Mouse (Mus musculus): Measurements from ENCODE around the gene Gpr39. TPM values are rescaled to one million over a fixed set of nuclear protein-coding genes. Genes with fewer than 3 reads are reported as not detected.

Gene Gpr39
- total RNA-seq, 4 experiments from 2014 or later = not detected

DNA sequence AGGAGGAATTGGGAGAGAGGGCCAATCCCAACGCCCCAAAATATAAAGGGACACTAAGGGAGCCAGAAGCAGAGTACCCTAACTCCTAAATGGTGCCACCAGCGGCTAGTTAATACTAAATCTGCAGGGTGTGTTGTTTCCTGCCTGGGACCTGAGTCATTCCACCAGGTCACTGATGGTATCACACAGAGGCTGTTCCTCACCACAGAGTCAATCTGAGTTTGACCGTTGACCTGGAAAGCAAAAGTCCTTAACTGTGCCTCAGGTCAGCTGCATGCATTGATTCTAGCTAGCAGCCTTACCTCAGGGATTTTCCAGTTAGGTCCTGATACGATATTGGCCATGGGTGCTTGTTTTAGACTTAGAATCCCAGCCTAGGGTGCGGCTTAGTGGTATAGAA is 17.5 kb downstream of the Gpr39 start:
- DNase-seq (ENCODE audit: low spot score in 2 of 2) = no peak

DNA sequence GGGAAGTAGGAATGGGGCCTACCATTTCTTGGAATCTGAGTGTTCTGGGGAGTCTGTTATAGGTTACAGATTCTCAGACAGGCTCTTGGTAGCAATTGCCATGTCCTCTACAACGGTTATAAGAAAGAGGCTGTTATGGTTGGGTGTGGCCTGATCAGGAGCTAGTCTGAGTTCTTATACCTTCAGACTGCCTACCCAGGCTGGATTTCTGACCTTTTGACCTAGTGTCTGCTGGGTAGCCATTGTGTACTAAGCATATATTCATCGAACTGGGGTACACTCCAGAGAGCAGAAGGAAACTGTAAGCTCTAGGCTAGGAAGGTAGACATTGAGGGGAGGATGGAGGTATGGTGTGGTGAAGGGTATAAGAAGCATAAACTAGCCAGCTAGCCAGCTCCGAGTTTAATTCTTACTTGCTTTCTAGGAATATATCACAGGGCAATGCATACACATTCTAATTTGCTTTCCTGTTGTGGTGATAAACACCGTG is 24.4 kb downstream of the Gpr39 start:
- no peak for DNase-seq (ENCODE audit: low spot score in 2 of 2)

DNA sequence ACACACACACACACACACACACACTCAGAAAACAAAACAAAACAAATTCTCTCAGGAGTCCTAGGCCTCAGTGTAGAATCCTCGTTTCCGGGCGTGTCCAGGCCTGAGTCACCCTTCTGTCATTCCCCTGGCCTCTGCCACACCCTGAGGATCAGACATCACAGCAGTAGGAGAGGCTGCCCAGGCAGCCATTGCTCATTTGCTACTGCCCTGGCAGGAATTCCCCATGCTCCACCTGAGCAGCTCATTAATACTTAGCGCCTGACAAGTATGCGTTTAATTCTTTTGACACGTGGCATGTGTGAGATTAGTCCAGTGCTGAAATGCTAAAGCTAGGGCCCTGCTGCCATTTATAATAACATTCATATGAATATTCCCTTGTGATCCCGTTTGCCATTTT is 25.0 kb downstream of the Gpr39 start:
- no peak for DNase-seq (ENCODE audit: low spot score in 2 of 2)

DNA sequence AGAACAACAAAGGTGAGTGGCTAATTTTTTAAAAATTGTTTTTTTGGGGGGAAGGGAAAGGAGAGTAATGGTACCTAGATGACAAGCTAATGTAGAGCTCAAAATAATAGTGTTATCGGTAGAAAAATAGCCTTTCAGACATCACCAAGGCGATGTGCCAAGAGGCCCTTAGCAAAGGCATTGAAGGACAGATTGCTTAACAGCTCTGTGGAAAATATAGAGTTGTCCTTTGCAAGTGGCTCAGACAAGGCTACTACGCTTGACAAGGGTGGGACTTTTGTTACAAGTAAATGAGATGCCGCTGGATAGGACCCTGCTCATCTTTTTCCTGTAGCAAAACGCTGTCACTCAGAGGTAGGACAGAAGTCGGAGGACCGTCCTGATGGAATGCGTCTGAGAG is 25.5 kb downstream of the Gpr39 start:
- DNase-seq (ENCODE audit: low spot score in 2 of 2) = no peak

DNA sequence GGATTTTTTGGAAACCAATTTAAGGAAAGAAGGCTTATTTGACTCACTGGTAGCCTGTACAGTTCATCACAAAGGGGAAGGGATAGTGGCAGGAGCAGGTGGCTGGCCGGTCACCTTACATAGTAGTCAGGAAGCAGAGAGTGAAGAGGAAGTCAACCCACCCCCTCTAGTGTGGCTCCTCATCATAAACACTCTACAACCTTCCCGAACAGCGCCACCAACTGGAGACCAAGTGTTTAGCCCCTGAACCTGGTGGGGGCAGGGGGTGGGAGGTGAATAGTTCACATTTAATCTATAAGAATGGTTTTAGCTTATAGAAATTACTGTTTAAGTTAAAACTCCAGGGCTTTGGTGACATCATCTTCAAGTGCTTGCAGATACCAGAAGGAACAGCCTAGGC is 28.6 kb downstream of the Gpr39 start:
- DNase-seq (ENCODE audit: low spot score in 2 of 2) = no peak

DNA sequence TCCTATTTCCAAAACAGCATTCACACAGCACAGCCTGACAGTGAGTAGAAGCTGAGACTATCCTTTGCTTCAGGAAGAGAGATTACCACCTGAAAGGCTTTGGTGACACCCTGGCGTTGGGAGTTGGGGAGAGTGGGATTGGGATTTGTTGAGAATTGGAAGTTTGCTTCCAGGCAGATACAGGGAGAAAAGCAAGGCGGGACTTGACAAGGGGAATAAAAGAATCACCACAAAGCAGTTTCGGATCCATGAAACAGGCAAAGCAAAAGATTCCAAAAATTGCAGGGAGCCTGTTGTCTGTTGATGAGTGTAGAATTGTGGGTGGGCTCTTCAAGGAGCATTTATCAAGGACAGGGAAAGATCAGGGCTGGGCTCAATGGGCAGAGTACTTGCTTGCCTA is 38.5 kb downstream of the Gpr39 start:
- DNase-seq (ENCODE audit: low spot score in 2 of 2) = no peak

DNA sequence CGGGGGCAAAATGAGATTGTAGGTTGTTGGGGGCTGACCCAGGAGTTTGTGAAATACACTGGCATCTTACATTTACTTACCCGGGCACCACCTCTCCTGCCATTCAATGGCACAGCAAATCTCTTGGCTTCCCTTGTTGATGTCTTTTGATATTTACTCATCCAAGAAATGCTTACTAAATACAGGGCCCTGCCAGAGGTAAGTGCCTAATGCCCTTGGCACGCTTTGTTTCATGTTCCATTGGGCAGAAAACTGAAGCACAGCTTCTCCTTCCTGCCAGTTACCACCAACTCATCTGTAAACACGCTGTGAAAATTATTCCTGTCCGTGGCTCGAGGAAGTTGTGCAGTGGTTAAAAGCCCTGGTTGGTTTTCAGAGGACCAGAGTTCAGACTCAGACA is 39.4 kb downstream of the Gpr39 start:
- no peak for DNase-seq (ENCODE audit: low spot score in 2 of 2)

DNA sequence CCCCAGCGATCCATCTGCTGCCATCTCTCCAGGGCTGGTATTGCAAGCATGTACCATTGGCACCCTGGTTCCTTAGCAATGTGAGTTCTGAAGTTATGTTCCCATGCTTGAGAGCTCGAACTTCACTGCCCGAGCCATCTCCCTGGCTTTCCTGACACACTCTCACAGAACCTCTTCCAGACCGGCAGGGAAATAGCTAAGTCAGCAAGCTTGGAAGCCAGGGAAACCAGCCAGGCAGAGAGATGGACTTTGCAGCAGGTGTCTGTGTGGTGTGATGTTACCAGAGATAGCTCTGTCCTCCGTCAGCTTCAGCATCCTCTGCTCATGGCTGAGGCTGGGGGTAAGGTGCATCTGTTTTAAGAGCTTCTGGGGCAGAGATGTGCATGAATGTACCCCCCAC is 41.1 kb downstream of the Gpr39 start:
- DNase-seq (ENCODE audit: low spot score in 2 of 2) = no peak

DNA sequence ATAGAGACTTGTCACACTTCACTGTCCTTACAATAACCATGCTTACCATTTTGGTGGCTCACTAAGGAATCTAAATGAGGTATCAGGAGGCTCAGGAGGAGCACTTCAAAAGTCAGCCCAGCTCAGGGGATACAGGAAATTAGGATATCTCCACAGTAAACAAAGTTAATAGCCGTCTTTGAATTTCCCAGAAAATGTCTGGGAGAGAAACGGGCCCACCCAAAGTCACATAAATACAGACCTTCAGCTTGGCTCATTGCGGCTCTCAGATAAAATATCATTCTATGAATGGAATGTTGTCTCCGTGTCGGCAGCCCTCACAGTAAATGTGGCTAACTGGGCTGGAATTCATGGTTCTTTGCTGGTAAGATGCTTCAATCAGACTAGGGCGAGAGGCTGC is 42.3 kb downstream of the Gpr39 start:
- DNase-seq (ENCODE audit: low spot score in 2 of 2) = no peak

DNA sequence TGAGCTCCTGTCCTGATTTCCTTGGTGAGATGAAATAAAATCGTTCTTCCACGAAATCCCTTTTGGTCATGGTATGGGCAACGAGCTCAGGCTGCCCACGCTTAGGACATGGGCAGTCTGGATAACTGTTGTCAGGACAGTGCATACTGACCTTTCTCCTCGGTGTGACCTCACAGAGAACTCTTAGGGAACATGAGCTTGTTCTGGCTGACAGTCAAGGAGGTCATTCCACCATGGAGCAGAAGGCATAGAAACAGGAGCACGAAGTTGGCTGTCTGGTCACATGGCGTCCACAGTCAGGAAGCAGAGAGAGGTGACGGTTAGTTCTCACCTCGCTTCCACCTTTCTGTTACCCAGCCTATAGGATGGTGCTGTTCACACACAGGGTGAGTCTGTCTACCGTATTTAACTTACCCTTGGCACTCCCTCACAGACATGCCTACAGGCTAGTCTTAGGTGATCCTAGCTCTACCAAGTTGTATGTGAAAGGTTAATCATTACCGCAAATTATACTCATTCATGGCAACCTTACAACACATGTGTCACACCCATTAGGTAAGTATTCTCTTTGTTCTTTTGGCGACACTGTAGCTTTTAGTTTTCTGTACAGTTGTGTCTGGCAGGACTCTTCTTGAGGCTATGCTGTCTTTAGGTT is 44.4 kb downstream of the Gpr39 start:
- DNase-seq (ENCODE audit: low spot score in 2 of 2) = no peak

DNA sequence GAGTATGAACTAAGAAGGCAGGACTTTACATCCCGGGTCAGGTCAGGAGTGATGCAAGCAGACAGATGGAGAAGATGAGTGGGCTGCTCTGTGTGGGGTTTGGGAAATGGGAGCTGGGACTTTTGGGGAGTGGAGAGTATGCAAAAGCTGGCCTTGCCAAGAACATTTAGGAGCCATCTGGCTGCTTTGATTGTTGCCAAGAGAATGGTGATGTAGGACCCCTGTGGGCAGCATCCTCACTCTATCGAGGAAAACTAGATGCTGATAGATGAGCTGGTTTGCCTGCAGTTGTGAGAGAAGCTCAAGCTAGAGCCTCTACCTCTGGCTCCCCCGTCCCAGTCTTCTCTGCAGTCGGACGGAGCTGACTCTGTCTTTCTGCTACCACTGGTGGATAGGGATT is 47.5 kb downstream of the Gpr39 start:
- DNase-seq (ENCODE audit: low spot score in 2 of 2) = no peak

DNA sequence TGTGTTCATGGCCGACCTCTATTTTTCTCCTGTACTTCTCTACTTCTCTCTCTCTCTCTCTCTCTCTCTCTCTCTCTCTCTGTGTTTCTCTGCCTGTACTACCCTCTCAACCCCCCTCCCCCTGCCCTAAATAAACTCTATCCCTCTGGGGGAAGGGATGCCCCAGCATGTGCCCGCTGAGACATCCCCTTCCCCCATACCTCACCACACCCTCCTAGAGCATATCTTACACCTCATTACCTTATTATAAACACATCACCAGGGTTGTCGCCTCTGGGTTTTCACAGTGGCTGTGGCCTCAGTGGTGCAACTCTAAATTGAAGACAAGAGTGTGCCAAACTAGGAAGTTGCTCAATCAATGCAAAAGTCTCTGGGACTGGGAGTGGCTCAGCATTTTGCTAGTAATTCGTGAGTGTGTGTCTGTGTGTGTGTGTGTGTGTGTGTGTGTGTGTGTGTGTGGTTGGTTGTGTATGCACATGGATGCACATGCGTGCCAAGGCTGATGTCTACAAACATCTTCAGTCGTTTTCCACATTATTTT is 52.3 kb downstream of the Gpr39 start:
- no peak for DNase-seq (ENCODE audit: low spot score in 2 of 2)

DNA sequence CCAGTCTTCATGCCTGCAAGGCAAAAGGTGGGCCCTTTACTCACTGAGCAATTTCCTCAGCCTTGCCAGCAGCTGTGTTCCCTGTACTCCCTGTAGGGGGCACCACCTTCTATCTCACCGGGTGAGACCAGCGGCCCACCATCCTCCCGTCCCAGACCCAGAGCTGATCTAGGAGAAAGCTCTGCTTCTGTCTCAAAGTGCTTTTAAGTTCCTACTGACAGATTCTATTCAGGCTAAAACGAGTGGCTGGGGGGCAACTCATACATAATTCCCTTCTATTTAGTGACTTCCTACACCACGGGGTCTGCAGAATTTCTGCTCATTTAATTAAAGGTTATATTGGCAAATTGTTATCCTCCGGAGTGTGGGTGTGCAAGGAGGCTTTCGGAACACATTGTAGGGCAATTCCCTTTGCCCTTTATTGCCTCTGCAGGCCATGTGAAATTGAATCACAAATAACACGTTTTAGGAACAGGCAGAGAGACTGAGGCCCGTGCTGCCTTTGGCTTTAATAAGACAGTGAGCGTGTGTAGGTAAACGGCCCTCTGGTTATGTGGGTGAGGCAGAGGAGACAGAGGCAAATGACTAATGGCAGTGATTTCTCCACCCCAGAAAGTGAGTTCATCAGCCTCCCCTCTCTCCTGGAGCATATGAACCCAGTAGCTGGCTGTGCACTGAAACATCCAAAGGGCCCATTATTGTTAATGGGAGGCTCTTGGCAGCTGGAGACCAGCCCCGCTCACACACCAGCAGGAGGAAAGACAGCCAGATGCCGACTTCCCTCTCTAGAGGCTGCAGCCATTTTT is 53.1 kb downstream of the Gpr39 start:
- no peak for DNase-seq (ENCODE audit: low spot score in 2 of 2)

DNA sequence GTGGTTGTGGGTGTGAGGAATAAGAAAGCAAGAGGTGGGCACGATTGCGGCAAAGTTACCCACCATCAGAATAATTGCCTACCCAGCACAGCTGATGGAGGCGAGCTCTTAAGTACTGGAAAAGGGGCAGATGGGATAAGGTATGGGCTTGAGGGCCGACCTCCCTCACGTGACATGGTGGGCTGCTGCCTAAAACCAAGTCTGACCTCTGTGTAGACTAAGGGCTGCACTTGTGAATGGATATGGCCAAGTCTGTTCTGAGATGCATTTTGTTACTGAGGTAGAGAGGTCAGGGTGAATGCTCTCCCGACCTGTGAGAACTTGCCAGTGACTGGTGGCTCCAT is 53.7 kb downstream of the Gpr39 start:
- DNase-seq (ENCODE audit: low spot score in 2 of 2) = no peak

DNA sequence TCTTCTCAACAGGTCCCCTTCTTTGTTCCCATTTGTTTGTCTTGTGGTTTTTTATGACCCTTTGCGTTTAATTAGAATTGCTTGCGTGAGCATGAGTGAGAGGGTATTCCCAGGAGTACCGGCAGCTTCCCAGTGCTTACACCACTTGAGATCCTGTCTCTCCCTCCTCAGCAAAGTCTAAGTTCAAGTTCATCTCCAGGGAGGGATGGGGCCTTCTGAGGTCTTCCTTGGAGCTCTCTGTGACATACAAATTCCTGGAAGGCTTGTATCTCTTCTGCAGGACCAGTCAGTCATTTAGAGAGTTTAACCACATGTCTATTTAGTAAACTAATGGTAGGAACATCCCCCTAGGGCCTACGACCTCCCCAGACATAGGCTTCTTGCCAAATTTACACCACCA is 55.1 kb downstream of the Gpr39 start:
- DNase-seq (ENCODE audit: low spot score in 2 of 2) = no peak

DNA sequence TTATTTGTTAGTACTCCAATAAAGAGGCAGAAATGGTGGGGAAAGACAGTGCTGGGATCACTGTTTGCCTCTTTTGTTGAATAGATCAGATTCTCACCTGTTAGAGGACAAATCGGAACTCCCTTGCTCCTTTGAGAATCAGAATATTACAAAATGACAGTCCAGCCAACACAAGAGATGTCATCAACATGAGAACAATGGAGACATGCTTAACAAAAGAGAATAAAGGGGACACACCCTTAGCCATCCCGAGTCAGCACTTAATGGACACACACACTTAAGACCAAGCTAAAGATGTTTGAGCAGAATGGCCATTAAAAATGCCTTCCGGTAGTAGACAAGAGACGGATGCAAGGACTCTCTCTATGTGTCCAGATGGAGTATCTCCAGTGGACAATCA is 68.0 kb downstream of the Gpr39 start:
- DNase-seq (ENCODE audit: low spot score in 2 of 2) = no peak

DNA sequence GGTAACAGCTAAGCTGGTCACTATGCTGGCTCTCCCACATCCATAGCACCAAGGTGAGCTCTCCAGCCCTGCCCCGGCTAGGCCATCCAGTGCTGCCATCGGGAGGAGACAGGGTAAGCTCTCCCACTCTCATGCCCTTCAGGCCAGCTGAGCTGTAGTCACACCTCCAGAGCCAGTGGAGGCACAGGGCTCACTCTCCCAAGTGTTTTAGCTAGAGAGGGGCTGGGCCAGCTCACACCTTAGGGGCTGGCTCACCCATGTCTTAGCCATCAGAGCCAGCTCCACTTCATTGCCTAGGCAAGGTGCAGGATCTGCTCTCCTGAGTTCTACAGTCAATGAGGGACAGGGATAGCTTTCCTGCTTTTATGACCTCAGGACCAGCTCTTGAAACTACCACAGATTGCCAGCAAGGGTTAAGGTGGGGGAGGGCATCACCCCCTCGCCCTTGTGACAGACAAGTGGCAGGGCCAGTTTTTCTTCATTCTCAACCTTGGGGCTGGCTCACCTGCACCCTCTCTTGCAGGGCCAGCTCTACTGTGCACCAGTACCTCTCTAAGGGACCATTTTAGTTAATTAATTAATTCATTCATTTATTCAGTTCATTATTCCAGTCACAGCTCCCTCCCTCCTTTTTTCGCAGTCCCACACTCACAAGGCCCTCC is 78.7 kb downstream of the Gpr39 start:
- no peak for DNase-seq (ENCODE audit: low spot score in 2 of 2)

DNA sequence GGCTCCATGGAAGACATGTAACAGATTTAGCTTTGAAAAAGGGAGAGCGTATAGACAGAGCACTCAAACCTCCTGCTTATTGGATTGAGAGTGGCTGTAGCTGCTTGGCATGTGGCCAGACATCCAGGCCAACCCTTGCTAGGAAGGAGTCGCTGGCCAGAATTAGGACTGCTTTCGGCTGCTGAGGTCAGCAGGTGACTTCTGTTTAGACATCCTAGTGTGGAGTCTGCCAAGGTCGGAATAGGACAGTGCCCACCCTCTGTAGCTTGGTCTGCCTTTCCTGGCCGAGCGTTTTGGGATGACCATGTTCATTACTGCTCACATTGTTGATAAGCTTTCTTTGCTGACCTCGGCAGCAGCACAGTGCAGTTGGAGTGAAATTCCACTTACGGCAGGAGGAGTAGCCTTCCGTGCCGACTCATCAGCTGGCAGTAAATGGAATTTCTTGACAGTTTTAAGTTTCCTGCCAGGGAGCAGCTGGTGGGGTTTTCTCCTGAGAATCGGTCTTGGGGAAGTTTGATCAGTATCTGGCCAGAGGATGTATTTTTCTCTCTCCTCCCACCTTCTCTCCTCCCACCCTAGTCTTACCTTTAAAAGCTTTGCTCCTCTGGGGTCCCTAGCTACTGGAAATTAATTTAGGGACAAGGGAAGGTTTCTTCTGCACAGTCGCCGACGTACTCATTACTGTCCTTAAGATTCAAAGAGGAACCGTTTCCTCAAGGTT is 83.3 kb downstream of the Gpr39 start:
- DNase-seq (ENCODE audit: low spot score in 2 of 2) = peak in 1 of 2 experiments; percentile 23

DNA sequence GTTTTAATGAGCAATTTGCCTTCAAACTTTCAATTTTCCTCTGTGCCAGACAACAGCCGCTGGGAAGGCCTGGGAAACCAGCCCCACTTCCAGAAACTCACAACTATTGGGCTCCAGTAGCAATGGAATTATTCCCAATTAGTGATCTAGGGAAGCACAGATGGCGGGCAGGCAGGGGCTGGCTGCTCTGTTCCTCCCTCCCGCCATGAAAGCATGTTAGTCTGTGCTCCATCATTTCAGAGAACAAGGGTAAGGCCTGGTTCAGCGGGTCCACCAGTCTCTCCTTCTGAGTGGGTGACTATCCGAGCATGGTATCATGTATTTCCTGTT is 83.9 kb downstream of the Gpr39 start:
- DNase-seq (ENCODE audit: low spot score in 2 of 2) = no peak

DNA sequence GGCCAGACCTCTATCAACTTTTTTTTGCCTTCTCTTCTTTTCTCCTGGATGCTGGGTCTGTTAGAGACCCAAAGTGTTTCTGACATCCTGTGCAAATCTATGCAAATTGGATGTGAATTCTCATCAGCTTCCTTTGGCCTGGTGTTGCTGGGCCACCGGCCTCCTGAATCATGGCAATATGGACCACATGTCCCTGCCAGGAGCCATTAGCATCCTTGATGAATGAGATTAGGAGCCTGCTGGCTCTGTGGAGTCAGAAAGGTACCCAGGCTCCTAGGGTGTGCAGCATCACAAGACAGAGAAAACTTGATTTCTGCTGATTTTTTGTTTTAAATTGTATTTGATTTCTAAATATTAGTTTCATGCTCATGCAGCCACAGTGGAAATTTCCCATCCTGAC is 85.3 kb downstream of the Gpr39 start:
- DNase-seq (ENCODE audit: low spot score in 2 of 2) = no peak

DNA sequence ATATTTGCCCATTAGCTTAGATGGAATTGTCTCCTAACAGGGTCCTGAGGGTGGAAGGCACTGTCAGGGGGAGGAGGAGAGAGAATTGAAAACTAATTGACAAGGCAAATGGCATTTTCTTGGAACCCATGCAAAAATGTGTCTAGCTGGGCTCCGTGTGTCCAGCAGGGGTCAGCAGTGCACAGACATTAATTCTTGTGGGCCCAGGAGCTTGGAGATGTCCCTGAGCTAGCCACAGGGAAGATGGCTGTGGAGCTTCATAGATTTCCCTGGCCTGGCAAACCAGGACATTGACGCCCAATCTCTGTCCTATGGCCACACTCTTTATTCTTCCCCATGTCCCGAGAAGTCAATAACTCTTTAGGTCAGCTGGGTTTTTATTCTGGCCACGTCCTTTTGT is 113.0 kb downstream of the Gpr39 start:
- DNase-seq (ENCODE audit: low spot score in 2 of 2) = peak in 1 of 2 experiments; percentile 6

DNA sequence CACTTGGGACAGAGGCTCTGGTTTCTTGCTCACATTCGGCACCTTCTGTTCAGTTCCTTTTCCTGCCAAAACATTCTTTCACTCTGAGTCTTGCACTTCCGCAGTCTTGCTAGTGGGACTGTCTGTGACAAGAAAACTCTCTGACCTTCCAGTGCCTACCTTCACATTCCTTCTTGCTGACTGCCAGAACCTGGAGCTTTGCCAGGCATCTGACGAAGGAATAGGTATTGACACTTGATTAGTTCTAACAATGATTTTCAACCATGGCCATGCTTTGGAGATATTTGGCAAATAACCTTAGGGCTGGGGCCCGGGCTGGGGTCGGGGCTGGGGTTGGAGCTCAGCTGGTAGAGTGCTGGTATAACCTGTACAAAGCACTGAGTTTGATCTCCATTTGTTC is 123.7 kb downstream of the Gpr39 start:
- no peak for DNase-seq (ENCODE audit: low spot score in 2 of 2)

Measured in gastrocnemius, adult 8-10 months (tissue).